Mouse (Mus musculus): ENCODE data around the gene Emilin1. TPM values are rescaled to one million over a fixed set of nuclear protein-coding genes. Genes with fewer than 3 reads are reported as not detected.
"Not testable (repeated sequence)": the region's sequence is repeated elsewhere in the genome, so short reads cannot be mapped to it uniquely, and the experiment has no call there.

Gene Emilin1
- polyA plus RNA-seq, 2 experiments, result 191 to 222 TPM

DNA sequence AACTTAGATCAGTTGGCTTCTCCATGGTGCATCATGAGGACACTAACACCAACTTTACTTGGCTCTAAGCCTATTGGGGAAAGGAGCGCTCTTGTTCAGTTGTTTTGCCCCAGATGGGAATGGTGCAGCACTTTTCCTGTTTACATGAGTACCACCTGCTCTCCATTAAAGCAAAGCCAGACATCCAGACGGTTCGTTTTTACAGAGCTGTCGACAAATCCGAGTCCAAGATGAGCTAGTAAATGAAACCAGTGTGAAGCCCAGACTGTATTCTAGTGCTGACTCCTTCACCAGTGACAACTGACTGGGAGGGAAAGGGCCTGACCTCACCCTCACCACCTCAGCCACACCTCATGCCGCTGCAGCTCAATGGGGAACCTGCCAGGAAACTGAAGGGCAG, 34.6 kb upstream of the Emilin1 start:
- DNase-seq (ENCODE audit: low spot score) (peak; percentile 30), ATAC-seq (ENCODE audit: low FRiP score, low read depth) (no peak)
- Histone ChIP-seq H3K9ac (ENCODE audit: low read depth, low read length, severe bottlenecking) (no peak overlapping the region), H3K4me3 (replicated peaks; ENCODE audit: low read length) (no peak overlapping the region), H3K27ac (replicated peaks; ENCODE audit: low read depth, low read length) (no peak overlapping the region), H3K27me3 (ENCODE audit: control insufficient read depth, insufficient read depth, low read length) (no peaks in the 10 kb centered on the region), H3K4me1 (ENCODE audit: control insufficient read depth, insufficient read depth, low read length) (peaks cover 8% of the 10 kb centered on the region; the same call in 1 of the 2 replicates), H3K4me2 (replicated peaks; ENCODE audit: low read depth, low read length, severe bottlenecking) (no peak overlapping the region), H3K36me3 (ENCODE audit: control insufficient read depth, insufficient read depth, low read length) (peaks cover 42% of the 10 kb centered on the region), H3K9me3 (ENCODE audit: control insufficient read depth, low read length) (no peaks in the 10 kb centered on the region)
- WGBS, result 17% methylated on average over 6 of the region's 6 CpGs
- TF ChIP-seq POLR2A (IDR thresholded peaks at IDR 0.05; ENCODE audit: borderline replicate concordance, extremely low read depth, insufficient read depth, insufficient read length), result no peak

- Histone ChIP-seq H3K27me3 (ENCODE audit: control insufficient read depth, insufficient read depth, low read length) (no peaks in the 10 kb centered on the region), H3K4me2 (replicated peaks; ENCODE audit: low read depth, low read length, severe bottlenecking) (no peak overlapping the region), H3K9me3 (ENCODE audit: control insufficient read depth, low read length) (no peaks in the 10 kb centered on the region), H3K4me1 (ENCODE audit: control insufficient read depth, insufficient read depth, low read length) (peaks cover 8% of the 10 kb centered on the region; the same call in 1 of the 2 replicates), H3K36me3 (ENCODE audit: control insufficient read depth, insufficient read depth, low read length) (peaks cover 33% of the 10 kb centered on the region), H3K4me3 (replicated peaks; ENCODE audit: low read length) (no peak overlapping the region), H3K27ac (replicated peaks; ENCODE audit: low read depth, low read length) (no peak overlapping the region), H3K9ac (ENCODE audit: low read depth, low read length, severe bottlenecking) (no peak overlapping the region)
- TF ChIP-seq POLR2A (IDR thresholded peaks at IDR 0.05; ENCODE audit: borderline replicate concordance, extremely low read depth, insufficient read depth, insufficient read length), result no peak
- ATAC-seq (ENCODE audit: low FRiP score, low read depth), result no peak
- WGBS, result 66% methylated on average over 5 of the region's 5 CpGs
- peak; percentile 25 for DNase-seq (ENCODE audit: low spot score)
These were observed 33.8 kb upstream of the Emilin1 start for GRCm38 (mm10) chr5:30879347-30879943.

GRCm38 (mm10) chr5:30881839-30882238, 31.4 kb upstream of the Emilin1 start:
- H3K27ac ChIP-seq (replicated peaks; ENCODE audit: low read depth, low read length); H3K4me3 ChIP-seq (replicated peaks; ENCODE audit: low read length); H3K9me3 ChIP-seq (ENCODE audit: control insufficient read depth, low read length); H3K4me1 ChIP-seq (ENCODE audit: control insufficient read depth, insufficient read depth, low read length); H3K27me3 ChIP-seq (ENCODE audit: control insufficient read depth, insufficient read depth, low read length); H3K9ac ChIP-seq (ENCODE audit: low read depth, low read length, severe bottlenecking); H3K36me3 ChIP-seq (ENCODE audit: control insufficient read depth, insufficient read depth, low read length); H3K4me2 ChIP-seq (replicated peaks; ENCODE audit: low read depth, low read length, severe bottlenecking); DNase-seq (ENCODE audit: low spot score); ATAC-seq (ENCODE audit: low FRiP score, low read depth): not testable (repeated sequence)
- 80% methylated on average over 4 of the region's 4 CpGs for WGBS

DNA sequence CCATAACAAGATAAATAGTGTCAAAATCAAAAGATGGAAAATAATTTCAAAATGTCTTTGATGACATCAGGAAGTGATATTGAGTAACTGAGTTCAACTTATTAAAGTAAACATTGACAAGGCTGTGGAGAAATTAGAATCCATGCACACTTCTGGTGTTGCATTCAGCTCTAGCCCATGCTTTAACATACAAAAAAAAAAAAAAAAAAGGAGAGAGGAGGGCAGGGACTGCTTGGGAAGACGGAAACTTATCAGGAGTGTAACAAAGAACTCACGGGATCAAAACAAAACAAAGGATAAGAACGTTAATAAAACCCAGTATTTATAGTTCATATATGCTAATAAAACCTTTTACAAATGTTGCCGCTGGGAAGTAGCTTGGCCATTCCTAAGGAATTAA, 27.0 kb upstream of the Emilin1 start:
- Histone ChIP-seq H3K9me3 (ENCODE audit: control insufficient read depth, low read length) (no peaks in the 10 kb centered on the region), H3K36me3 (ENCODE audit: control insufficient read depth, insufficient read depth, low read length) (peaks cover 9% of the 10 kb centered on the region), H3K4me3 (replicated peaks; ENCODE audit: low read length) (no peak overlapping the region; the same call in 1 of the 2 replicates), H3K4me2 (replicated peaks; ENCODE audit: low read depth, low read length, severe bottlenecking) (peak overlapping the region; percentile 77), H3K27me3 (ENCODE audit: control insufficient read depth, insufficient read depth, low read length) (no peaks in the 10 kb centered on the region), H3K27ac (replicated peaks; ENCODE audit: low read depth, low read length) (peak overlapping the region; percentile 98; the same call in 1 of the 2 replicates), H3K9ac (ENCODE audit: low read depth, low read length, severe bottlenecking) (0 out of 2 replicates have a peak overlapping the region, but pooled peaks have one; percentile 75), H3K4me1 (ENCODE audit: control insufficient read depth, insufficient read depth, low read length) (peaks cover 10% of the 10 kb centered on the region)
- DNase-seq (ENCODE audit: low spot score) (no peak), ATAC-seq (ENCODE audit: low FRiP score, low read depth) (no peak)
- no peak for TF ChIP-seq POLR2A (IDR thresholded peaks at IDR 0.05; ENCODE audit: borderline replicate concordance, extremely low read depth, insufficient read depth, insufficient read length)
- 37% methylated on average over 4 of the region's 4 CpGs for WGBS

DNA sequence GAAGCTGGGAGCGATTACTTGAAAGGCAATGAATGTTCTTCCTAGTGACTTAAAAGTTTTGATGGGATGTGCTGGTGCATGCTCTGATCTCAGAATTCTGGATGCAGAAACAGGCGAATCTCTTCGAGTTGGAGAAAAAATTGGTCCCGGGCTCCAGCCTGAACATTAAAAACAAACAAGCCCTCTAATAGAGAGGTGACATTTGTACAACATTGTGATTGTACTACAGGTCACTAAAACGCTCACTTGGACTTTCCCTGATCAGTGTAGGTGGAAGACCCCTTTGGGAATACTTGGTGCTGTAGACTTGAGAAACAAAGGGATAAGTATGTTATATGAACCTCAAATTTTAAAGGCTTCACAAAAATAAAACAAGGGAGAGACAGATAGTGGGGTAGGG, 26.5 kb upstream of the Emilin1 start:
- ATAC-seq (ENCODE audit: low FRiP score, low read depth), result no peak
- DNase-seq (ENCODE audit: low spot score), result no peak
- peak overlapping the region; percentile 75 for H3K9ac ChIP-seq (ENCODE audit: low read depth, low read length, severe bottlenecking)
- H3K36me3 ChIP-seq (ENCODE audit: control insufficient read depth, insufficient read depth, low read length), result peaks cover 14% of the 10 kb centered on the region
- H3K27ac ChIP-seq (replicated peaks; ENCODE audit: low read depth, low read length), result peak overlapping the region; percentile 98
- peak overlapping the region; percentile 77 for H3K4me2 ChIP-seq (replicated peaks; ENCODE audit: low read depth, low read length, severe bottlenecking)
- 36% methylated on average over 5 of the region's 5 CpGs for WGBS
- no peak for TF ChIP-seq POLR2A (IDR thresholded peaks at IDR 0.05; ENCODE audit: borderline replicate concordance, extremely low read depth, insufficient read depth, insufficient read length)
- H3K27me3 ChIP-seq (ENCODE audit: control insufficient read depth, insufficient read depth, low read length), result no peaks in the 10 kb centered on the region
- peak overlapping the region; percentile 80 for H3K4me3 ChIP-seq (replicated peaks; ENCODE audit: low read length)
- no peaks in the 10 kb centered on the region for H3K9me3 ChIP-seq (ENCODE audit: control insufficient read depth, low read length)
- peaks cover 10% of the 10 kb centered on the region for H3K4me1 ChIP-seq (ENCODE audit: control insufficient read depth, insufficient read depth, low read length)
